Mouse (Mus musculus) retina, postnatal 1 day (tissue): ENCODE results near the gene Rpl29.

Experiments
- DNase-seq: peaks from one replicate; pipeline ENCODE4 v3.0.0-alpha.2; 2012

The Rpl29 gene

DNA sequence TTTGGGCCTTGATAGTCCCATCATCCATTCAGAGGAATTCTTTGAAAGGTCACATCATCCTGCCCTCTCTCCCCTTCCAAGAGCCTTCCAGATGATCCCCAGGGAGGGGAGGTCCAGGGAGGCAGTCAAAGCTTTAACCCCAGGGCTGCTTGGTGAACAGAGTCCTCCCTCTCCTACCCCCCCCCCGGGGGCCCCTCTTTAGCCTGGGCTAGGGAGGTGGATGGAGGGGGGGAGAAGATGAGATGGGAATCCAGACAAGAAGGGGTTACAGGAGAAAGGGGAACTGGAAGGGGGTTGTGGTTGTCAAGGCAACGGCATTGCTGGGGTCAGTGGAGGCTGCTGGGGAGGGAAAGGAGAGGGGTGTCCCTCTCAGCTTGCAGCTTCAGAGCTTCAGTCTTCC lies 8.6 kb upstream of the Rpl29 start:
- peak; percentile 57 for DNase-seq

DNA sequence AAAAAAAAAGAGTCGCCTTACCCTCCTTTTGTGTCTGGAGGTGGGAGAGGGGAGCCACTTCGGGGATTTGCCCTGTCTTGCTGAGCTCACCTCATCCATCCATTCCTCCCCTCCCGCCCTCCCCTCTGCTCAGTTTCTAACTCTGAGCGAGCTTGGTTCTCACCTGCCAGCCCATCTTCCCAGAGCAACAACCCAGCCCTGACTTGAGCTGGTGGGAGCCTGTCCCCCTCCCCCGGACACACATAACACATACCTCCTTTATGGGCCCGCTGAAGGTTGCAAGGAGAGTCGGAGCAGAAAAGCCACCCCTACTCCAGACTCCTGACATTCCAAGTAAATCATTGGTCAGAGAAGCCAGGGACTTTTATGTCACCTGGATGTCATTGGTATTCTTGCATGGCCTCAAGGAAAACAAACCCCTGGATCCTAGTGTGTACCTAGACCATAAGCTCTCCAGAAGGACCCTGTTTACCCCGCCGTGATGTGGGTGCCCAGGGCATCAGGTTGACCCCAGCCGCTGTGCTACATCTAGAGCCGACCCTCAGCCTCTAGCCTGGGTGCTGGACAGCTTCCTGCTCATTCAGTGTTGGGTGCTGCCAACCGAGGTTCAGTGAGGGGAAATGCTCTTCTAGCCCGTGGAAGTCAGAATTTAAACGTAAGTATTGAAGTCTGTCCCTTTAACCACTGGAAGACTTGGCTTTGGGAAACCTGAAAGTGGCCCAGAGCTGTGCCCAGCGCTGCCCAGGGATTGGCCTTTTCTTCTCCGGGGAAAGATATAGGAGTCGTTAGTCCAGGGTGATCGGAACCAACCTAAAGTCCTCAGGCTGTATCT lies 8.0 kb upstream of the Rpl29 start:
- no peak for DNase-seq

DNA sequence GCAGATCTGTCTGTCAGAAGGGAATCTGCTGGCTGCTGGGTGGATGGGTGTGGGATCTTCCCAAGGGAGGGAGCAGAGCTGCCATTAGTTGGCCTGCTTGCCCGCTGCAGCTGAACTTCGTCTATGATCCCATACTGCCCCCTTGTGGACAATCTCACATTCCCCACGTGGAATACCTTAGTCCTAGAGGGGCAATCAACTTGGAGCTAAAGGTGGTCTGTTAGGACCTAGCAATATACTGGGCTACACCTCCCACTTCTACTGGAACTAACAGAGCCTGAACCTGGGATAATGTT lies 7.4 kb upstream of the Rpl29 start:
- peak; percentile 93 for DNase-seq

DNA sequence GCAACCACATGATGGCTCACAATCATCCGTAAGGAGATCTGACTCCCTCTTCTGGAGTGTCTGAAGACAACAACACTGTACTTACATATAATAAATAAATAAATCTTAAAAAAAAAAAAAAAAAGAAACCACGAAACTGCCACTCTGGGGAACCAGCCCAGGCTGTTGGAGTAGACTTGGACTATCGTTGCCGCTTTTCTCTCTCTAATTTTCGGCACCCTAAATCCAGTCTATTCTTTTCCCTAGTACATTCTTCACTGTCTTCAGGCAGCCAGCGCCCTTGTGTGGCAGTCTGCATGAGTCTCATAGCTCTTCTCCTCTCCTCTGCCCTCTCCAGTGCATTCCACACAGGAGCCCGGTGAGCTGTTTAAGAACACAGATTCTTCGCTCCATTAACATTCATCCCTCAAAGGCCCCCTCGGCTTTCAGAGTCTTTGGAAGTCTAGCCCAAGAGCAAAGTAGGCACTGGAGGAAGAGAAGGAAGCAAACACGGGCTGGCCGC lies 484 bp upstream of the Rpl29 start:
- no peak for DNase-seq

DNA sequence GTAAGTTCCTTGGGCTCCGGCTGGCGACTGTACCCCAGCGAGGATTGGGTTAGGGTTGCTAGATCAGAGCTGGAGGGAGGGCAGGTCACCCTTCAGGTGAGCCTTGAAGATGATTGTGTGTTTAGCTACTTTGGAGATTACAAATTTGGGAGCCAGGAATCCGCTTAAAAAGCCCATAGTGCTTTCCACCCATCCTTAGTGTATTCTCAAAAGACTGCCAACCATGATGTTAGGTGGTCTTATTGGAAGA lies 686 bp downstream of the Rpl29 start:
- DNase-seq: no peak

DNA sequence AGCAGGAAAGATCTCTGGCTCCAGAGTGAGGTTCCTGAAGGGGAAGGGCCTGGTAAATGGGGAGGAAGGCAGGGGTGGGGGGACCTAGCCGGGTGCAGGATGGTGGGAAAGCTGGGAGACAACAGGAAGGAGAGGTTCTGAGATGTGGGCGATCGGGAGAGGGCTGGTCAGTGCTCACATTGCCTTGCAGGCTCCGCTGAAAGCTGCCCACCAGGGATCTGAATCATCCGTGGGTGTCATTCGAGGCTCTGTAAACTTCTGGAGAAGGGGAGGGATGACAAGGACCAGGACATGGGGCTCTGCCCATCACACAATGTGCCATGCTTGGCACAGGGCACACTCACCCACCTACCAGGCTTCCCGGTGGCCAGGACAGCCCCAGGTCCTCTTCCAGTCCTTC lies 4.1 kb downstream of the Rpl29 start:
- no peak for DNase-seq

DNA sequence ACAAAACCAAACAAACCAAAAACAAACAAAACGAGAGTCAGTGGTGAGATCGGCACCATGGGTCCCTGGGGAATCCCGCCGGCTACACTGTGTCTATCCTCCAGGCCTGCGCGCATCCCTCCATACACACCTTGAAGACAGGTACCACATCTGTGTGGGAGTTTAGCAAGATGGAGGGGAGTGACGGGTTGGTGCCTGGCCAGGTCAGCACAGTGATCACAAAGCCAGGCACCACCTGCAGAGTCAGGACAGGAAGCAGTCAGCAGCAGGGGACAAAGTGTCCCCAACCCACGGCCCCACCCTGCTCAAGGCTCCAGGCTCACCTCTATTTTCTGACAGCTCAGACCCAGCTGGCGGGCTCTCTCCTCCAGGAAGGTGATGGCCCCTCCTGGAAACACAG lies 7.3 kb downstream of the Rpl29 start:
- no peak for DNase-seq

DNA sequence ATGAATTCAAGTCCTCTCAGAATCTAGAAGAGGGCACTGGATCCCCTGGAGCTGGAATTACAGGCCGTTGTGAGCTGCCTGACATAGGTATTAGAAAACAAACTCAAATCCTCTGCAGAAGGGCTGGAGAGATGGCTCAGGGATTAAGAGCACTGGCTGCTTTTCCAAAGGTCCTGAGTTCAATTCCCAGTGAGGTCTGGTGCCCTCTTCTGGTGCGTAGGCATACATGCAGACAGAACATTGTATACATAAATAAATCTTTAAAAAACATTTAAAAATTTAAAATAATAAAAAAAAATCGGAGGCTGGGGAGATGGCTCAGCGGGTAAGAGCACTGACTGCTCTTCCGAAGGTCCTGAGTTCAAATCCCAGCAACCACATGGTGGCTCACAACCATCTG lies 13.4 kb downstream of the Rpl29 start:
- DNase-seq: no peak

DNA sequence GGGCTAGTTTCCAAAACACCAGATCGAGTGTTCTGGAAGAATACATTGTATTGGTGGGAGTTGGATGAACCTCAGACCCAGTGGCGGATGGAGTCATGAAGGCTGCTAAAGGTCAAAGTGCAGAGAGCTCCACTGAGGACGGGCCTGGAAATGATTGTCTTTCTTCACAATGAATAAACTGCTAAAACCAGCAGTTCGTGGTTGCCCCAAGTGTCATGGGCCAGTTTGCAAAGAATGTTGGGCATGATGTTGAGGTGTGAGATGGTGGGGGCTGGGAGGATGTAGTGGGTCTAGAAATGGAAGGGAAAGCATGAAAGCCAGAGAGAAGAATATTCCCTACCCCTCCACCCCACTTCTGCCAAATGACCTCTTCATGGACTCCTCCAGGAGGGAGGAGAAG lies 15.6 kb downstream of the Rpl29 start:
- no peak for DNase-seq

DNA sequence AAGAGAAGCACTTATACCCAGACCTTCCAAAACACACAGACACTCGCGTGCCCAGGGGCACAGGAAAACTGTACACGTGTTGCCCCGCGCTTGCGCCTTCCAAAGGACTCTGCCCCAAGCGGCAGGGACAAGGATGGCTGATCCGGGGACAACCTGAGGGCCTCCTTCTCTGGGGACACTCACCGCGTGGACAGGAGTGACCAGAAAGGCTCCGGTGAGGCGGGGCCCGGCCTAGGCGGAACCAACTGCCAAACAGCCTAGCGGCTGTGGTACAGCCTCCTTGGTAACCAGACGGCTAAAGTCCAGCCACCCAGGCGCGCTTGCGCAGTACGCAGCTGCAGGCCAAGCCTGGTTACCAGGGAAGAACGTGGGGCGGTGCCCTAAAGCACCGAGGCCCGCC lies 18.1 kb downstream of the Rpl29 start, which contains the start of the genes Abhd14b and Abhd14a:
TSS of gene Abhd14b (plus strand) at position 112 of the 400 bp plus-strand sequence.
TSS of gene Abhd14a (minus strand) at position 331 of the 400 bp plus-strand sequence.
- peak; percentile 94 for DNase-seq

DNA sequence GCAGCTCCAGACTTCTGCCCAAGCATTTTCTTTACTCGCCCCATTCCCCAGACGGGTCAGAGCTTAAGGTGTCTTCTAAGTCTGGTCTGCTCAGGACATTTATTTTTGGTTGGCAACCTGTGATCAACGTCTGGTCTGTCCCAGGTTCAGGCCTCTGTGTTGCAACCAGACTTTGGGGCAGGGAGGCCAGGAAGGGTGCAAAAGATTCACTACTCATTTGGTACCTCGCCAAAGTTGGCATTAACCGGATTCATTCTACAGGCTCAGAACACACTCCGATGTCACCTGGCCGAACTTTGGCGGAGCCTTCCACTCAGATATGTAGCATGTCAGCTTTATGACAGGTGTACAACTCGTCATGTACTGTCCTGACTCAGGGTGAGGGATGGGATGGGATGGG lies 18.7 kb downstream of the Rpl29 start:
- no peak for DNase-seq

DNA sequence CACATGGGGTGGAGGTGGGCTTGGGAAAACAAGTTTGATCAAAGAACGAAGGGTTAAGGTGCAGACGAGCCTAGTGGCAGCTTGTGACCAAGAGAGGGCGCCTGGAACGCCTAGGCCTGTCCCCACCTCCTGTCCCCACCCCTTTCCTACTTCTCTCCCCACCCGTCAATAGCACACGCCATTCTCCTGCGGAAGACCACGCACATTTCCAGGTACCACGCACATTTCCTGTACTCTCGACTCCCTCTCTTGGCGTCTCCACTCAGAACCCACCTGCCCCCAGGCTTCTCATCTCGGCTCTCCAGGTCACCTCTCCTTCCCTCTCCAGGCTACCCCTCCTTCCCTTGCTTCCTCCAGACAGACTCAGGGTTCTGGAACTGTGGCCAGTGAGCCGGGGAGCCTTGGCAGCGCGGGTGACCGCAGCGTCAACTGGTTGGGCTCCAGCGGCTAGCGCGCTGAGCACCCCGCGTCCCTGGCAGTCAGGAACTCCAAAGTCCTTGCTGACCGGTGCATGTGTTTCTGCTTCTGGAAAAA lies 19.3 kb downstream of the Rpl29 start:
- DNase-seq: peak; percentile 82

DNA sequence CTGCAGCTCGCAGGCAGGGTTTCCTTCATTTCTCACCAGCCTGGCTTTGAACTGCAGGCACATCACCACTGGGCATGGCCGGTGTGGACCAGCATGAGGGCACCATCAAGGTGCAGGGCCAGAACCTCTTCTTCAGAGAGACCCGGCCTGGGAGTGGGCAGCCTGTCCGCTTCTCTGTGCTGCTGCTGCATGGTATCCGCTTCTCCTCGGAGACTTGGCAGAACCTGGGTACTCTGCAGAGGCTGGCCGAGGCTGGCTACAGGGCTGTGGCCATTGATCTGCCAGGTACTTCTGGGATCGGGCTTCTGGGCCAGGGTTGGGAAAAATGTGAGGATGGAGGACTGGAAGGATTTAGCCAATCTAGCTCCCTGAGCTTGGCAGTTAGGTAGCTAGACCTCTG lies 20.7 kb downstream of the Rpl29 start:
- DNase-seq: no peak

DNA sequence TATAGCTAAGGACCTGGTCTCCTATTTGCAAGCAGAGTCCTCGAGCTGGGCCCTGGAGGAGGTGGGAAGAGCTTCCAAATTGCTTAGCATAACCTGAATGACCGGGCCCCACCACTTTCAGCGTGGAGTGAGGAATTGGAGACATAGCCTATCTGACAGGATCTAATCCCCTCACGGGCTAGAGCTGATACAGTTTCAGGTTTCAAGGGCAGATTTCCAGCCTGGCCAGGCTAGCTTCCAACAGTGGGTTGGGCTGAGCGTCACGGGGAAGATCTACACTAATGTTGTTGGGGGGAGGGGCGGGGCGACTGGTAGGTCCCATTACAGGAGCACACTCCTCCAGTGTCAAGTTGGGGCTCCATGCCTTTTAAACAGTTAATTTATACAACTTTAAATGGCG lies 21.4 kb downstream of the Rpl29 start:
- DNase-seq: no peak

DNA sequence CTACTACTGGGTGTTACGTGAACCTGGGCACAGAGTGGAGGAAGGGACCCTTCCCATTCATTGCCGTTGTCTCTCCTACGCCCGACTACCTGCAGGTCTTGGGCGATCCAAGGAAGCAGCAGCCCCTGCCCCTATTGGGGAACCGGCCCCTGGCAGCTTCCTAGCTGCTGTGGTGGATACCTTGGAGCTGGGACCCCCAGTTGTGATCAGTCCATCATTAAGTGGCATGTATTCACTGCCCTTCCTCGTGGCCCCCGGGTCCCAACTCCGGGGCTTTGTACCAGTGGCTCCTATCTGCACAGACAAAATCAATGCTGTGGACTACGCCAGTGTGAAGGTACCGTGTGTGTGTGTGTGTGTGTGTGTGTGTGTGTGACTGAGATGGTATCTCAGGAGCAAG lies 22.0 kb downstream of the Rpl29 start:
- DNase-seq: no peak

DNA sequence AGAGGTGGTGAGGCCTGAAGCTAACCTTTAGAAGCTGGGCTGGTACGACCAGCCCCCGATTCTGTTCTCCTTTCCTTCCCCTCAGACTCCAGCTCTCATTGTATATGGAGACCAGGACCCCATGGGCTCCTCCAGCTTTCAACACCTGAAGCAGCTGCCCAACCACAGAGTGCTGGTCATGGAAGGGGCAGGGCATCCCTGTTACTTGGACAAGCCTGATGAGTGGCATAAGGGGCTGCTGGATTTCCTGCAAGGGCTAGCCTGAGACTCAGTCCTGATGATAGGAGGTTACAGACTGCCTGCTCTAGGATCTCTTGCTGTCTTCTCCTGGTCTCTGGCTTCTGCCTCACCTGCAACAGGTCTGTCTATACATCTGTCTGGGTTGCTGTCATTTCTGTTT lies 22.6 kb downstream of the Rpl29 start:
- no peak for DNase-seq

DNA sequence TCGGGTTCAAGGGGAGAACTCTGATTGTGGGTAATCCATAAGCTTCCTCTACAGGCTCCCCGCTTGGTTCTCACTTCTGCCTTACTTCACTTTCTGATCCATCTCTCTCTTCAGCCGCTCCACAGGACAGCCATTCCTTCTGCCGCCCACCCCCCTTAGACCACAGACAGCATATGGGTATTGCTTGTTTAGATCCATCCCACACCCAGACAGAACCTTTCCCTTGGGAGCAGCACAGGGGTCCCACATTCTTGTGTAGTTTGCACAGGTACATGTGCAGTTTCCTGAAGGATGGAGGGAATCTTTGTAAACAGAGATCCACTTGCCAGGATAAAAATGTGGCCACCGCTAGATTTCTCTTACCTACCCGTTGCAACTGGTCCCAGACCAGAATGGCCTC lies 23.1 kb downstream of the Rpl29 start:
- no peak for DNase-seq

DNA sequence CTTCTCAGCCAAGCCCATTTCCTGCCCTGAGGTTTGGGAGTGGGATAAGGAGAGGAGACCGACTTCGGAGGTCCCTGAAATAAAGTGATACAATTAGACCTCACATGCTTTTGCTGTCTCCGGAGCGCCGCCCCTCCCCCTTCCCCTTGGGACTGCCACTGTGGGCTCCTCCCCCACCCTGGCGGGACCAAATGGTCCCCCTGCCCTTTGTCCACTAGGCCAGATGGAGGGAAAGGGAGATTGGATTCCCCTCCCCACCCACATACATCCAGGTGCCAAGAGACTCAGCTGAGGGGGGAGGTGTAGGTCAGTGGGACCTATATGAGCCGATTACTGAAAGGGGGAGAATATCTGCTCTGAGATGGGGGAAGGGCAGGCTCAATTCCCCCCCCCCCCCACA lies 23.6 kb downstream of the Rpl29 start:
- DNase-seq: peak; percentile 84

DNA sequence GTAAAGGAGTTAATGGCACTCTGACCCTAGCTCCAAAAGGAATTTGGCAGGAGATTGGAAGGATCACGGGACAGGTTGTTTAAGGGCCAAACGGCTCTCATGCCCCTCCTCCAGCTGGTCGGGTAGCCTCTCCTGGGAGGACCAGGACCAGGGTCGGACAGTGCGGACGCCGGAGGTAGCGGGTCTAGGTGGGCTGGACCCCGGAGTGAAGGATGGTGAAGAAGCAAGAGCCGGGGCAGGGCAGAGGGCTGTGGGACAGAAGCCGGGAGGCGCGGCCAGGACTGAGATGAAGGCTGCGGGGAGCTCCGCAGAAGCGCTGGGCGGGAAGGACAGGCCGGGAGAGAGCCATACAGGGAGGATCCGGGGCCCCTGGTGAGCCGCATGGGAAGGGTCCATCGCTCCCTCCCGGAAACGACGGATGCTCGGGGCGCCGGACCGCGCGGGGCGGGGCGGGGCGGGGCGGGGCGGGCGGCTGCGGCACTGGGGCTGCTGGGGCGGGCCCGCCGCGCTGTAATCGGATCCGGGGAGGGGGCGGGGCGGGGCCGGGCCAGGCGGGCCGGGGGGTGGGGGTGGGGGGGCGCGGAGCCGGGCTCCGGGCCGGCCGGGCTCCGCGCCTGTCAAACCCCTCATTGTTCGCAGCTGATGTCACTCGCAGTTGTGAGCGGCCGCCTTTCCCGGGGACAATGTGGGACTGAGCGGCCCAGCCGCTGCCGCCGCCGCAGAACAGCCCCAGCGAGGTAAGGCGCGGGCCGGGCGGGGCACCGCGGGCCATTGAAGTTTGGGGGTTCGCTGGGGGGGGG lies 24.2 kb downstream of the Rpl29 start, which contains the start of gene Pcbp4:
TSS of gene Pcbp4 (plus strand) at position 21 of the 800 bp plus-strand sequence.
- peak; percentile 88 for DNase-seq

DNA sequence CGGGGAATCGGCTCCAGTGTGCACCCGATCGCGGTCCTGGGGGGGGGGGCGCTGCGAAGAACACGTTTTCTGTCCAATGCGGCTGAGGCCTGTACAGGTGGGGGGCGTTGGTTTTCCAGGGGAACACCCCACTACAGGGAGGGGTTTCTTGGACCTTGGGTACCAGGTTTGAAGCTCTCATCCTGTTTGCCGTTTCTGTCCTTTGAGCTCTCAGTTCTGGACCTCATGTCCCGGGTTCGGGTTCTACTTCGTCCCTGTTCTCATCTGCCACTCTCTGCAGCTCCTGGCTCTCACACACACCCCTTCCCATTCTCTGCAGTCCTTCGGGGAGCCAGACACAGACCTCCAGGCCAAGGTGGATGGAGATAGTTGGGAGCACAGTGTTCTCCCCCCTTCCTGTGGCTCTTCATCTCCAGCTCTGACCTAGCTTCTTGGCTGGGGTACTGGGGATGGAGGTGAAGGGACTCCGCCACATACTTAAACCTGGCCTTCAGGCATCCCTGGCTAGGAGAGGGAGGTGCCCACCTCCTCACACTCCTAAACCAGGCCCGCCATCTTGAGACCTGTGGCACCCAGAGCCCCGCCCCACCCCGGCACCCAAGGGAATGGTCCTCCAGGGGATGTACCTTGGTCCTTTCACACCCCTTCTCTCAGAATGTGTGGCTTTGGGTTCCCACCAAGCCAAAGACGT lies 25.0 kb downstream of the Rpl29 start:
- no peak for DNase-seq

DNA sequence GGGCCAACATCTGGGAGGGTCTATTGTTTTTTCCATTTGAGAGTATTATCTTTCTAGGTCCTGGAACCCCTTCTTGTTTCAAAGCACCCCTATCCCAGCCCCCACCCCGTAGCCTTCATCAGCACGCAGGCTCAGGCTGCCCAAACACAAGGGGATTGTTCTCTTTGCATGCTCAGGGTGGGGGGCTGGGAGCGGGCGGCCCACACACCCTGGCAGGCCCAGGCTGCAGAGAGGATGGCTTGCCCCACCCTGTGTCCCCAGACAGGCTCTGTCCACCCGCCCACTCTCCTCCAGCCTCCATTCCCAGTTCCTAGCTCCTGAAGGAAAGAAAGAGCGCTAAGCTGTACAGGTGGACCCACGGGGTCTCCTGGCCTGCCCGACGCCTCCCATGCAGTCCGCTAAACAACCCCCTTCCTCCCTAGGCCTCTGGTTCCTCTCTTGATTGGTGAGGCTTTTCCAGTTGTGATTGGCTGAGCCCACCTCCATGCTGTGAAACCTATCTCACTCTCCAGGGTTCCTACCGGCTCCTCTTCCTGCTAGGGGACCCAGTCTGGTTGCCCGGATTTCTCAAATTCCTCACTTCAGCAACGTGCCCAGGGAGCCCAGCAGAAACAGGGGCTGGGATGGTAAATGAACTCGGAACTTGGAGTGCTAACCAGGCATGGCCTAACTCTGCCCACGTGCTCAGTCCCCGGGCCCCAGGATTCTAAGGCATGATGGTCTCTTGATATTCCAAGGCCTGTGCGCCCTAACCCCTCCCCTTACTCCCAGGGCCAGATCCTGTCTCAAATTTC lies 25.8 kb downstream of the Rpl29 start:
- peak; percentile 64 for DNase-seq

DNA sequence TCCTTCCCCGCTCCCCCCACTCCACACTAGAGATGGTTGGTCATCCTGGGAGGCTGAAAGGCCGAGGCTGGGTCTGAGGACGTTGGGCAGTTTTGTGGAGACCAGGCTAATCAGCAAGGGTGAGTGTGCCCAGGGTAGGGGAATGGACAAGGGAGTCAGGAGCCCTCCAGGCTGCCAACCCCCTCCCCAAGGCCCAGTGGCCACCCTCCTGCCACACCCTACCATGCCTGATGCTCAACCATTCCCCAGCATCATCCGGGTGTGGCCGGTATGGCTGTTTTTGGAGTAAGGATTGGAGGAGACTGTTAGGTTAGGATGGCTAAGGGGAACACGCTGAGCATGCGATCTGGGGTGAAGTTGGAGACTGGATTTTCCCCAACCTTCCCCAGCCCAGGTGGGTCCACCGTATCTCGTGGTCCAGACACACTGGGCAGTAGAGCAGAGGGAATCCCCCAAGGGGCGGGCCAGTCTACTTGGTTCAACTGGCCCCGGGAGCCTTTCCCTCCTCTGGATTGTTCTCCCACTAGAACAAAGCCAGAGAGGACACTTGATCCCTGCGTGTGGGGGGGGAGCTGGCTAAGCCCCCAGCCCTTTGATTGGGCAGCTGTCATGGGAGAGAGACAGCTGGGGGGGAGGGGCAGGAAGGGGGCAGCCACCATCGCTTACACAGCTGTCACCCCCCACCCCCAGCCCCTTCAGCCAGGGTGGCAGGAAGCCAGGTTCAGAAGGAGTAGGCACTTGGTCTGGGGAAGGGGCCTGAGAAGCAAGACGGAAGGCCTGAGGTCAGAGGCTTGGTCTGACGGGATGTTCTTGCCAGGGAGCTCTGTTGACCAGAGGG lies 27.3 kb downstream of the Rpl29 start:
- DNase-seq: peak; percentile 96
